Mouse (Mus musculus) spleen, postnatal 36 days (tissue): ENCODE data around the gene Gpha2.
A peak's percentile ranks its signal among the peaks of the same experiment; 100 is the strongest.

Experiments
- DNase-seq, 2 experiments: peaks; one replicate each; pipeline ENCODE4 v3.0.0; 2022; ENCODE audit warnings: low spot score in 2 of 2, mixed read lengths in 1 of 2

The Gpha2 gene

DNA sequence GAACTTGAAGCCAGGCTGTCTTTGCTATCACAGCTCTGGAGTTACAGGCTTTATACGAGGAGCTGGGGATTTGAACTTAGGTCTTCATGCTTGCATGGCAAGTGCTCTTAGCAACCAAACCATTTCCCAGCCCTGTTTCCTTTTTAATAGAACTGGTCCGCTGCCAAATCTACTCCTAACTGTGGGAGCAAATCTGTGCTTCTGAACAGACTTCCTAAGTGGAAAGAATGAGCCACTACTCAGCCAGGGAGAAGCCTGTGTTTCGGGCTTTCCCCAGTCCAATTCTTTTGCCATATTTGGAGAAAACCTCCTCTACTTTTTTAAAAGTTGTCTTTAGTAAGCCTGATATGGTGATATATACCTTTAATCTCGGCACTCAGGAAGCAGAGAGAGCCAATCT, 46.6 kb downstream of the Gpha2 start:
- no peak for DNase-seq

DNA sequence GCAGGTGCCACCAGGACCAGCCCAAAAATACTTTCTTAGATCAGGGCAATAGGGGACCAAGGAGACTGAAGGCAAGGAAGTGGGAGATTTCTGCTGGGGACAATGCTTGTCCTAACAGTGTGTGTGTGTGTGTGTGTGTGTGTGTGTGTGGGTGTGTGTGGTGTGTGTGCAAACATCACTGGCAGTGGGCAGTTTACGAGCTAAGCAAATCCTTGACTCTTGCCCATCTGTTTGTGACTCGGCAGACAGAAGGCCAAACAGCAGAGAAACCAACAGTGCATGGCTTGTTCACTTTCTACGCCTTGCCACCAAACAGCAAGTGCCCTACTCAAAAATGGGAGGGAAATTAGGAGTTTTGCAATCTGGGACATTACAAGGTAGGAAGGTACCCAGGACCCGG, 47.4 kb downstream of the Gpha2 start:
- DNase-seq = no peak

DNA sequence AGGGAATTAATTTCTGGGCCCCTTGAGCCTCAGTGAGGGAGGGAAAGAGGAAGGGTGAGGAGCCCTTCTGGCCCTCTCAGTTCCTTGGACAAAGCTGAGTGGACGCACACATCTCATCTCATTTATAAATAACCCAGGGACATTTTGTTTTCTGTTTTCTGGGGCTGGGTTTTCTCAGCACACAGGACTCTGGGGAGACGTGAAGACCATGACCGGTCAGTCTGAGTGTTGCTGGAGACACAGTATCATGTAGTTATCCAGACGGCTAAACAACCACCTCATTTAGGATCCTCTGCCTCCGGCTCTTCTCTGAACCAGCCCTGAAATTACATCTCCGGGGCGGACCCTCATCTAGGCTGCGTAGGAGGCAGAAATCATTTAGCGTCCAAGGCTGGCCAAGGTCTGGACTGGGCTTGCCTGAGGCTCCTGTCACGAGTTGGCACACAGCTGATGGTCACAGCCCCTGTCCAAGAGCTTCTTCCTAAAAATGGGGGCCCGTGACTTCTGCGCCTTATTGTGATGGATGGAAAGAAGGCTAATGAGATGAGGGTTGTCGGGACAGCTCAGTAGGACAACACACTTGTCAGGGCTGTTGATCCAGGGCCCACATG, 47.9 kb downstream of the Gpha2 start:
- DNase-seq = no peak

DNA sequence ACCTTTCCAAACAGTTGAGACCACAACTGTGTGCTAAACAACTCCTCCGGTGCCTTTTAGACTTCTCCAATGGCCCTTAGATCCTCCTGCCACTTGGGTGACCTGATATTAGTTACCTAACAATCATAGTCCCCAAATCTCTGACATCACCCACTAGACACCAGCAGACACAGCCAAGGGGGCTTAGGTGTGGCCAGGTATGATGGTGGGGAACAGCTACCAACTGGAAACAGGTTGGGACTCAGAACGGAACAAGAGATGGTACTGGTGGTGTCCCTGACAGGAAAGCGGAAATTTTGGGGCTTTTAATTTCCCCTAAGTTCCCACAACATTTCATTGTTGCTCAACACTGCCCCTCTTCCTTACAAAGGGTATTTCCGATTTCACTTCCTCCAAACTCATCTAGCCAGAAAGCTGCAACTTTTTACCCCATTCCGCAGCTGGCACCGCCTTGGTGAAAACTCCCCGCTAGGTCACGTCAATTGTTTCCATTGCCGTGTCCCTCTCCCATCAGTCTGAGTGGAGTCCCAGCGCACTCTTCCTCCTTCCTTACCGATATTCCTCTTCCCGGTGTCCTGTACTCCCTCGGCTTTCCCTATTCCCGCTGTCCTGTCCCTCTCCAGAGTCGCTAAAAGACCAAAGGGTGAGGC, 49.7 kb downstream of the Gpha2 start:
- DNase-seq = peak; percentile 80 to 85

DNA sequence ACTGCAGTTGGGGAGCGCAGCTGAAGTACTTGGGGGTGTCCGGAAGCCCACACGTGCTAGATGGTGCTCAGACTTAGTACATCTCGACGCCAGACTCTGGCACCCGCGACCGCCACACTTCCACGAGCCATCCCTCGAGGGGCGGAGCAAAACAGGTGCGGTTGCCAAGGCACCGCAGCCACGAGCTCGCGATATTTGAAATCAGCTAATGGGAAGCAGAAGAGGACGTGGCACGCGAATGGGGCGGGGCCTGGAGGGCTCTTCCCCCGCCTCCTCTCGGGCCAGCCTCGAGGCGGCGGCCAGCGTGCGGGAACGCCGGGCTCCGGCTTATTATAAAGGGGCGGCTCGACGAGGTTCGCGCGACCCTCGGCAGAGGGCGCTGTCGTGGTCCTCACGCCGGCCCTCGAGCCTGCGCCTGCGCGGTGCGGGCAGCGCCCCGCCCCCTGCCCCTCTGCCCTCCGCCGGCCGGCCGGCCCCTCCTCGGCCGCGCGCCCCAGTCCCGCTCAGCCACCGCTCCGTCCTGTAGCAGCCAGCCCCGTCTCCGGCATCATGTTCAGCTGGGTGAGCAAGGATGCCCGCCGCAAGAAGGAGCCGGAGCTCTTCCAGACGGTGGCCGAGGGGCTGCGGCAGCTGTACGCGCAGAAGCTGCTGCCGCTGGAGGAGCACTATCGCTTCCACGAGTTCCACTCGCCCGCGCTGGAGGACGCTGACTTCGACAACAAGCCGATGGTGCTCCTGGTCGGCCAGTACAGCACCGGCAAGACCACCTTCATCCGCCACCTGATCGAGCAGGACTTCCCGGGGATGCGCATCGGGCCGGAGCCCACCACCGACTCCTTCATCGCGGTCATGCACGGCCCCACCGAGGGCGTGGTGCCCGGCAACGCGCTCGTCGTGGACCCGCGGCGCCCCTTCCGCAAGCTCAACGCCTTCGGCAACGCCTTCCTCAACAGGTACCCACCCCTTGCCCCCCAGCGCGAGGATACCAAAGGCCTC, 50.5 kb downstream of the Gpha2 start, which contains the start of gene Ehd1:
TSS of gene Ehd1 (plus strand) at position 300 of the 996 bp plus-strand sequence.
- DNase-seq = peak; percentile 98 to 99
